Mouse (Mus musculus): ENCODE measurements at regions not wholly inside any gene's neighbourhood (a gene's known extent, or its start where the extent isn't known, plus 50 kb on each side); places are given as distances from the start of the nearest gene placed in this dataset.

GRCm38 (mm10) chr11:45794361-45794981 lies 57.4 kb upstream of the Clint1 start:
- no peak for TF ChIP-seq POLR2A (IDR thresholded peaks at IDR 0.05; ENCODE audit: control insufficient read depth, low read depth, low read length)
- no peak for TF ChIP-seq CTCF (IDR thresholded peaks at IDR 0.05; ENCODE audit: control insufficient read depth, insufficient read depth, insufficient replicate concordance, low read depth, low read length)
